Mouse (Mus musculus) intestine, embryonic 16.5 days (tissue): ENCODE data around the gene Ccnc. TPM values are rescaled to one million over a fixed set of nuclear protein-coding genes. Genes with fewer than 3 reads are reported as not detected.

Source experiments
- ATAC-seq: fragments of 200-750 bp; cut with Nextera tagmentation; 2 replicates; pipeline ENCODE4 v1.8.0; 2017; ENCODE audit warnings: moderate TSS enrichment, moderate library complexity
- H3K27ac ChIP-seq: fragments of 300-500 bp; sonication (generic); 2 replicates; pipeline ENCODE4 v1.5.1; 2014; ENCODE audit warnings: mild to moderate bottlenecking, low read length
- H3K27me3 ChIP-seq: fragments of 300-500 bp; sonication (generic); replicated peaks from 2 replicates; pipeline ENCODE4 v1.6.1; 2014; ENCODE audit warnings: low read length, control low read depth, mixed read lengths; ENCODE audit not compliant: control insufficient read depth, insufficient read depth
- H3K36me3 ChIP-seq: fragments of 300-500 bp; sonication (generic); 2 replicates; pipeline ENCODE4 v1.6.1; 2014; ENCODE audit warnings: low read length, control low read depth; ENCODE audit not compliant: control insufficient read depth, insufficient read depth
- H3K4me1 ChIP-seq: fragments of 300-500 bp; sonication (generic); 2 replicates; pipeline ENCODE4 v1.6.1; 2014; ENCODE audit warnings: low read length, control low read depth, mixed read lengths; ENCODE audit not compliant: control insufficient read depth, insufficient read depth
- H3K4me2 ChIP-seq: fragments of 300-500 bp; sonication (generic); 2 replicates; pipeline ENCODE4 v1.6.1; 2014; ENCODE audit warnings: low read depth, low read length, control low read depth
- H3K4me3 ChIP-seq: fragments of 300-500 bp; sonication (generic); 2 replicates; pipeline ENCODE4 v1.5.1; 2014; ENCODE audit warnings: mild to moderate bottlenecking, low read length
- H3K9ac ChIP-seq: fragments of 300-500 bp; sonication (generic); 2 replicates; pipeline ENCODE4 v1.6.1; 2014; ENCODE audit warnings: low read depth, low read length
- H3K9me3 ChIP-seq: fragments of 300-500 bp; sonication (generic); 2 replicates; pipeline ENCODE4 v1.6.1; 2016; ENCODE audit warnings: low read length, control low read depth; ENCODE audit not compliant: control insufficient read depth
- WGBS: fragments of 180-500 bp; shearing (Covaris S2); extraction: QIAGEN DNeasy Blood & Tissue Kit; methylation state at CpG from one replicate; pipeline ENCODE4 v1.1.7; 2014; 5-methylcytosine and 5-hydroxymethylcytosine counted together
- polyA plus RNA-seq: library from polyadenylated mRNA; unstranded; fragments of >200 nt; fragmentation: Nextera tagmentation; extraction: Ambion mirVana; gene quantifications from 2 replicates; pipeline ENCODE4 v1.2.1, GENCODE M21; 2015

Gene Ccnc
- polyA plus RNA-seq, 1 experiment from 2014 or later = 30.8 TPM

- Histone ChIP-seq H3K4me1 (no peaks in the 10 kb centered on the region), H3K9me3 (no peaks in the 10 kb centered on the region), H3K4me3 (peak overlapping the region; percentile 60), H3K9ac (peak overlapping the region; percentile 68), H3K4me2 (peak overlapping the region; percentile 55), H3K27me3 (no peaks in the 10 kb centered on the region), H3K36me3 (no peaks in the 10 kb centered on the region), H3K27ac (no peak overlapping the region)
- ATAC-seq = no peak; the same call in 1 of the 2 replicates
- 18% methylated on average over 14 of the region's 14 CpGs for WGBS
These were observed 38.8 kb downstream of the Ccnc start for GRCm38 (mm10) chr4:21766171-21766862.

GRCm38 (mm10) chr4:21766863-21767304, 39.4 kb downstream of the Ccnc start, which contains the start of the genes Usp45 and Tstd3:
Usp45 (plus strand) TSS chr4:21767156.
Tstd3 (minus strand) TSS chr4:21767212.
- Histone ChIP-seq H3K36me3 (no peaks in the 10 kb centered on the region), H3K4me2 (peak within 1 kb of the TSS; percentile 55), H3K27me3 (no peaks in the 10 kb centered on the region), H3K4me3 (peak within 1 kb of the TSS; percentile 60), H3K9ac (peak within 1 kb of the TSS; percentile 68), H3K4me1 (no peaks in the 10 kb centered on the region), H3K9me3 (no peaks in the 10 kb centered on the region), H3K27ac (no peak within 1 kb of the TSS)
- peak; percentile 85 for ATAC-seq
- 2% methylated on average over 17 of the region's 17 CpGs for WGBS

- peak; percentile 71 for ATAC-seq
- no peak overlapping the region for H3K4me2 ChIP-seq
- H3K9ac ChIP-seq = no peak overlapping the region
- peak overlapping the region; percentile 61 for H3K27ac ChIP-seq
- no peaks in the 10 kb centered on the region for H3K4me1 ChIP-seq
- H3K9me3 ChIP-seq = no peaks in the 10 kb centered on the region
- H3K4me3 ChIP-seq = no peak overlapping the region
- no peaks in the 10 kb centered on the region for H3K27me3 ChIP-seq
- no peaks in the 10 kb centered on the region for H3K36me3 ChIP-seq
- 58% methylated on average over 1 of the region's 1 CpGs for WGBS
These were observed 43.6 kb downstream of the Ccnc start for GRCm38 (mm10) chr4:21771064-21771463.

- no peak for ATAC-seq
- no peak overlapping the region for H3K27ac ChIP-seq
- no peaks in the 10 kb centered on the region for H3K27me3 ChIP-seq
- H3K36me3 ChIP-seq = no peaks in the 10 kb centered on the region
- 91% methylated on average over 1 of the region's 1 CpGs for WGBS
- no peak overlapping the region for H3K4me3 ChIP-seq
- H3K9ac ChIP-seq = no peak overlapping the region
- H3K4me2 ChIP-seq = no peak overlapping the region
- no peaks in the 10 kb centered on the region for H3K9me3 ChIP-seq
- H3K4me1 ChIP-seq = no peaks in the 10 kb centered on the region; the same call in 1 of the 2 replicates
These were observed 44.8 kb downstream of the Ccnc start for GRCm38 (mm10) chr4:21772306-21772705.

- peak overlapping the region; percentile 85 for H3K4me3 ChIP-seq
- under 1% methylated on average over 46 of the region's 46 CpGs for WGBS
- peak overlapping the region; percentile 88 for H3K9ac ChIP-seq
- H3K27me3 ChIP-seq = no peaks in the 10 kb centered on the region
- H3K4me2 ChIP-seq = peak overlapping the region; percentile 80
- no peaks in the 10 kb centered on the region; the same call in 1 of the 2 replicates for H3K4me1 ChIP-seq
- no peaks in the 10 kb centered on the region for H3K9me3 ChIP-seq
- H3K36me3 ChIP-seq = 0 out of 2 replicates have a peak, but pooled peaks cover under 1% of the 10 kb centered on the region
- H3K27ac ChIP-seq = peak overlapping the region; percentile 68
- ATAC-seq = peak; percentile 97
These were observed 48.8 kb downstream of the Ccnc start for GRCm38 (mm10) chr4:21776091-21776945.

- H3K27ac ChIP-seq = no peak overlapping the region
- ATAC-seq = no peak
- 0 out of 2 replicates have a peak, but pooled peaks cover 5% of the 10 kb centered on the region for H3K36me3 ChIP-seq
- WGBS = 5% methylated on average over 9 of the region's 9 CpGs
- no peaks in the 10 kb centered on the region for H3K9me3 ChIP-seq
- no peak overlapping the region for H3K9ac ChIP-seq
- H3K4me1 ChIP-seq = no peaks in the 10 kb centered on the region; the same call in 1 of the 2 replicates
- H3K27me3 ChIP-seq = no peaks in the 10 kb centered on the region
- H3K4me2 ChIP-seq = peak overlapping the region; percentile 80
- H3K4me3 ChIP-seq = peak overlapping the region; percentile 85
These were observed 49.4 kb downstream of the Ccnc start for GRCm38 (mm10) chr4:21776946-21777265.

GRCm38 (mm10) chr4:21780816-21781726, 53.6 kb downstream of the Ccnc start:
- no peak overlapping the region for H3K4me3 ChIP-seq
- ATAC-seq = peak; percentile 47; the same call in 1 of the 2 replicates
- peaks cover 13% of the 10 kb centered on the region; the same call in 1 of the 2 replicates for H3K36me3 ChIP-seq
- H3K27ac ChIP-seq = no peak overlapping the region
- H3K9ac ChIP-seq = no peak overlapping the region
- WGBS = 91% methylated on average over 12 of the region's 12 CpGs
- H3K4me1 ChIP-seq = no peaks in the 10 kb centered on the region; the same call in 1 of the 2 replicates
- no peak overlapping the region for H3K4me2 ChIP-seq
- no peaks in the 10 kb centered on the region for H3K9me3 ChIP-seq
- H3K27me3 ChIP-seq = no peaks in the 10 kb centered on the region

- Histone ChIP-seq H3K4me3 (no peak overlapping the region), H3K27me3 (no peaks in the 10 kb centered on the region), H3K9ac (no peak overlapping the region), H3K36me3 (peaks cover 20% of the 10 kb centered on the region; the same call in 1 of the 2 replicates), H3K4me1 (no peaks in the 10 kb centered on the region), H3K27ac (no peak overlapping the region), H3K9me3 (no peaks in the 10 kb centered on the region), H3K4me2 (no peak overlapping the region)
- no peak for ATAC-seq
- 93% methylated on average over 12 of the region's 12 CpGs for whole genome bisulfite sequencing
These were observed 58.8 kb downstream of the Ccnc start for GRCm38 (mm10) chr4:21786268-21786667.
